Mouse (Mus musculus): Measurements from ENCODE around the gene Lcp1.

The Lcp1 gene

DNA sequence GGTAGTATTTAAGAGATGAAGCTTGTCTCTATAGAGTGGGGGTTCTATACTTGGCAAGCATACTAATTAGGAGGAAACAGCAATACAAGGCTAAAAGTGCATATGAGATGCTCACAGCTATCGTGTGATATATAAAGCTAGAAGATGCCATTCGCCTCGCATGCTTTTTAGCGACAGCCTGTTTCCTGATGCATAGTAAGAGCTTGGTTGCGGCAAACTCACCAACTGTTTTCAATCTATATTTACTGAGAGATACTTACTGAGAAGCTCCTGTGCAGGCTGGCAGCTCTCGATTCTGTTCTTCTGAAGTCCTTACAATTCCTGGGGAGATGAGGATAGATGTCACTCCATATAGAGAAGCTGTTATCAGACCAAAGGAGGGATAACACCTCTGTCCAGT is 148.8 kb downstream of the Lcp1 start:
- DNase-seq (ENCODE audit: low read depth, low spot score), result no peak

DNA sequence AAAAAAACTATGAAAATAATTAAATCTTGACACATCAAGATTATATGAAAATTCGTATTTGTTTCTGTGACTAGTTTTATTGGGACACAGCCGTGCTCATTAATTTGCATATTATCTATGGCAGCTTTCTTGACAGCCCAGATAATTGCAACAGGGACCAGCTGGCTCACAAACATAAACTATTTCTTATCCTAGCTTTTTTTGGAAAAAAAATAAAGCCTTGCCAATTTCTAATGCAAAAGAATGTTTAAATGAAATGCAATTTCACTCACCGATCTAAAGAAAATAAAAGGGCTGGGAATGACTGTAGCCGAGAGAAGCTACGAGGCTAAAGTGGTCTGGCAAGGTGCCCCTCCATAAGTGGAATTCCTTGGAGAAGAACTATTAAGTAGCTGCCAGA is 149.5 kb downstream of the Lcp1 start:
- no peak for DNase-seq (ENCODE audit: low read depth, low spot score)

Data from brain, embryonic 18.5 days (tissue).